Mouse (Mus musculus) ES-Bruce4 (cell line): ENCODE data around the gene Ubash3a.

ENCODE experiments used
- CTCF ChIP-seq: IDR thresholded peaks from one replicate; pipeline ENCODE4 v1.8.1; 2011; ENCODE audit warnings: low read depth, low read length
- POLR2A ChIP-seq: IDR thresholded peaks from one replicate; pipeline ENCODE4 v1.8.1; 2011; ENCODE audit warnings: low read length; ENCODE audit not compliant: insufficient read depth

GRCm38 (mm10) chr17:31280269-31280668 is 72.6 kb downstream of the Ubash3a start:
- TF ChIP-seq CTCF (no peak), POLR2A (no peak)
